Mouse (Mus musculus) heart, adult 2 months (tissue): ENCODE measurements around the gene Rrn3.

Source experiments
- CTCF ChIP-seq: fragments of 200-600 bp; IDR thresholded peaks from 2 replicates; pipeline ENCODE4 v1.8.1; 2022; ENCODE audit warnings: antibody characterized with exemption, mild to moderate bottlenecking, moderate library complexity
- EP300 ChIP-seq: fragments of 200-500 bp; IDR thresholded peaks from 2 replicates; pipeline ENCODE4 v1.6.1; 2011; ENCODE audit warnings: low read depth, low read length, control low read depth; ENCODE audit not compliant: insufficient read depth

DNA sequence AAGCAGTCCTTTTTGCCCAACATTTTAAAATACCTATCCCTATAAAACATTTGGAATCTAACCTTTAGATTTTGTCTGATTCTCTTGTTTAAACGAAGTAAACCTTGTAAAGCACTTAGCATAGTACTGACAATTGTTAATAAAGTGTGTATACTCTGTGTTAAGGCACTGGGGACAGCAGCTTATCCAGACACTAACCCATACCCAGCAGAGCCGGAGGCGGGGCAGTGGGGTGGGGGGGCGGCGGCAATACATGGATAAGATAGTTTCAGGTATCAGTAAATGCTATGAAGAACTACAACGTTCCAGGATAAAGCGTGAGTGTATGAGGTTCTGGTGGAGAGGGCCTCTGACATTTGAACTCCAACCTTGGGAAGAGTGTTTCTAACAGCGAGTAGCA lies 708 bp downstream of the Rrn3 start:
- TF ChIP-seq EP300 (no peak), CTCF (no peak)
